ENCODE assay signal across 9 mouse cellular contexts in the genomic region with DNA sequence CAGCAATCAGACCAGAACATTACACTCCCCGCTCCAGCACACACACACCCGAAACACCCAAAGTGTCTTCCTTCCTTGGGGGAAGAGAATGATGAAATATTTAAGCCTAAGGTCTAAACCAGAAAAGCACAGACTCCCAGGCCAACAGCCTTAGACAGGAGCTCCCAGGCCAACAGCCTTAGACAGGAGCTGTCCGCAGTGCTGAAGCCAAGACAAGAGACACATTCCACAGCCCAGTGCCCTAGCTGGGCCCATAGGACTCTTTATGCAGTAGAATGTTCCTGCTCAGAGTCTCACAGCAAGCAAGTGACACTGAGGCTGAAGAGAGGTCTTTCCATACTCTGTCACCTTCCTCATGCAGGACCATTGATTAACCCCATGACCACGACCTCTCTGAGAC.
DNase-seq lines count a peak whose midpoint lies in the region; ATAC-seq and TF ChIP-seq lines count a peak whose summit lies in the region.
"Had no signal": no experiment of that assay in that cellular context is flagged by ENCODE, and none has a peak within 500 bp of the region (broad histone marks: within the 10 kb centered on the region; RNA-seq: fewer than 3 reads in every experiment).

No protein-coding gene starts in this region.

- H3K9me3 ChIP-seq in ES-E14 (ENCODE audit: control insufficient read depth, insufficient read depth, low read depth, low read length), result no peaks in the 10 kb centered on the region
- no peaks in the 10 kb centered on the region for H3K9me3 ChIP-seq in limb, embryonic 11.5 days (ENCODE audit: control insufficient read depth, low read length)
- H3K9me3 ChIP-seq: stomach, embryonic 15.5 days had no signal

- peak; percentile 5 for DNase-seq in kidney, adult 18-20 months
- no peak for DNase-seq in kidney, adult 11 months
- DNase-seq in ES-E14 (ENCODE audit: low read depth, low spot score), result peak; percentile 60
- peak; percentile 55 to 57 for DNase-seq in adrenal gland, postnatal 36 days
- DNase-seq in limb, embryonic 11.5 days (ENCODE audit: low spot score), result peak; percentile 83
- no peak for DNase-seq in left cerebral cortex, adult 11 months (ENCODE audit: low spot score)
- DNase-seq in right cerebral cortex, postnatal 4 days, result no peak

- no peak overlapping the region for H3K4me3 ChIP-seq in ES-E14 (ENCODE audit: insufficient read depth in 1 of 2, low read depth in 1 of 2, low read length in 2 of 2, poor library complexity in 1 of 2, severe bottlenecking in 1 of 2)
- H3K4me3 ChIP-seq in limb, embryonic 11.5 days (ENCODE audit: low read depth, low read length), result no peak overlapping the region
- H3K4me3 ChIP-seq: stomach, embryonic 15.5 days had no signal

- H3K4me1 ChIP-seq in ES-E14 (ENCODE audit: control insufficient read depth in 2 of 2, insufficient read depth in 2 of 2, low read length in 2 of 2, poor library complexity in 1 of 2), result peaks cover 0 to 14% of the 10 kb centered on the region in 2 experiments; a peak in 2 of 4 replicates
- no peaks in the 10 kb centered on the region for H3K4me1 ChIP-seq in limb, embryonic 11.5 days (ENCODE audit: control insufficient read depth, insufficient read depth, low read length)
- H3K4me1 ChIP-seq: stomach, embryonic 15.5 days had no signal

- no peak for ATAC-seq in limb, embryonic 11.5 days (ENCODE audit: insufficient number of reproducible peaks, low FRiP score, low TSS enrichment, low read depth)
- no peak for ATAC-seq in erythroblast, adult 5-6 weeks (replicated peaks; ENCODE audit: low FRiP score, poor library complexity, severe bottlenecking)

- H3K4me2 ChIP-seq in limb, embryonic 11.5 days (ENCODE audit: low read depth, severe bottlenecking), result no peak overlapping the region
- H3K4me2 ChIP-seq: stomach, embryonic 15.5 days had no signal

- WGBS in limb, embryonic 11.5 days, result 63% methylated on average over 4 of the region's 4 CpGs

- H3K27ac ChIP-seq in ES-E14 (ENCODE audit: insufficient read depth, low read depth, low read length, poor library complexity, severe bottlenecking), result no peak overlapping the region
- H3K27ac ChIP-seq in limb, embryonic 11.5 days (replicated peaks; ENCODE audit: low read depth, low read length), result no peak overlapping the region
- H3K27ac ChIP-seq: stomach, embryonic 15.5 days had no signal

- H3K27me3 ChIP-seq in limb, embryonic 11.5 days (ENCODE audit: control insufficient read depth, insufficient read depth, low read length), result no peaks in the 10 kb centered on the region
- H3K27me3 ChIP-seq: stomach, embryonic 15.5 days had no signal

- no peaks in the 10 kb centered on the region for H3K36me3 ChIP-seq in ES-E14 (ENCODE audit: control insufficient read depth, insufficient read depth, low read length, poor library complexity, severe bottlenecking)
- H3K36me3 ChIP-seq in limb, embryonic 11.5 days (ENCODE audit: control insufficient read depth, insufficient read depth, low read length), result no peaks in the 10 kb centered on the region
- H3K36me3 ChIP-seq: stomach, embryonic 15.5 days had no signal

- no peak overlapping the region for H3K9ac ChIP-seq in ES-E14 (ENCODE audit: insufficient read depth, low read depth, low read length, poor library complexity, severe bottlenecking)
- no peak overlapping the region for H3K9ac ChIP-seq in limb, embryonic 11.5 days (ENCODE audit: low read length)
- H3K9ac ChIP-seq: stomach, embryonic 15.5 days had no signal

- in situ Hi-C loops in ES-E14 (cut with MboI; ENCODE audit: low sequenced_read_pairs in 2 of 2, unreplicated experiment in 2 of 2), result no loop called here

TF ChIP-seq in ES-E14, 5 proteins besides CTCF, POLR2A, EP300 and RAD21:
- TF ChIP-seq HCFC1 (IDR thresholded peaks at IDR 0.05; ENCODE audit: borderline replicate concordance, insufficient read depth, low read length), result no peak

Comparison
In these comparisons a context has a peak if more than half of its experiments do, and no peak if none do; other contexts are left out.
1. DNase-seq: peak in kidney, adult 18-20 months (single experiment), ES-E14 (single experiment), adrenal gland, postnatal 36 days (2 of 2) and limb, embryonic 11.5 days (single experiment); none in kidney, adult 11 months (single experiment), left cerebral cortex, adult 11 months (single experiment) and right cerebral cortex, postnatal 4 days (single experiment).